Mouse (Mus musculus) ES-E14 (cell line): ENCODE results near the gene Arpc3. TPM values are rescaled to one million over a fixed set of nuclear protein-coding genes. Genes with fewer than 3 reads are reported as not detected.

ENCODE experiments used
- DNase-seq: peaks from one replicate; pipeline ENCODE4 v3.0.0-alpha.2; 2013; ENCODE audit warnings: low read depth, low spot score
- H3K27ac ChIP-seq: 2 replicates; pipeline ENCODE4 v1.5.1; 2012; ENCODE audit warnings: low read depth, mild to moderate bottlenecking, low read length, moderate library complexity, mixed read lengths; ENCODE audit not compliant: poor library complexity, insufficient read depth, severe bottlenecking
- H3K36me3 ChIP-seq: 2 replicates; pipeline ENCODE4 v1.6.1; 2012; ENCODE audit warnings: mild to moderate bottlenecking, low read length, moderate library complexity, mixed read lengths; ENCODE audit not compliant: control insufficient read depth, poor library complexity, insufficient read depth, severe bottlenecking
- H3K4me1 ChIP-seq, 2 experiments: fragments of 150-350 bp in 1 of 2; sonication (generic) in 1 of 2; 2 replicates each; pipeline ENCODE4 v1.6.1; 2012; ENCODE audit warnings: low read length in 2 of 2, mild to moderate bottlenecking in 1 of 2, mixed read lengths in 1 of 2; ENCODE audit not compliant: control insufficient read depth in 2 of 2, insufficient read depth in 2 of 2, poor library complexity in 1 of 2
- H3K4me3 ChIP-seq, 2 experiments: fragments of 150-350 bp in 1 of 2; sonication (generic) in 1 of 2; 2 replicates each; pipeline ENCODE4 v1.5.1; 2012; ENCODE audit warnings: low read length in 2 of 2, low read depth in 1 of 2, mild to moderate bottlenecking in 1 of 2, mixed read lengths in 1 of 2; ENCODE audit not compliant: insufficient read depth in 1 of 2, poor library complexity in 1 of 2, severe bottlenecking in 1 of 2
- H3K9ac ChIP-seq: 2 replicates; pipeline ENCODE4 v1.6.1; 2012; ENCODE audit warnings: low read depth, mild to moderate bottlenecking, low read length, mixed read lengths; ENCODE audit not compliant: poor library complexity, insufficient read depth, severe bottlenecking
- H3K9me3 ChIP-seq: fragments of 150-350 bp; sonication (generic); 2 replicates; pipeline ENCODE4 v1.6.1; 2012; ENCODE audit warnings: low read depth, mild to moderate bottlenecking, low read length; ENCODE audit not compliant: control insufficient read depth, insufficient read depth
- CHD2 ChIP-seq: IDR thresholded peaks from 2 replicates; pipeline ENCODE4 v1.6.1; 2014; ENCODE audit warnings: mild to moderate bottlenecking, low read depth, low read length, inconsistent platforms
- HCFC1 ChIP-seq: IDR thresholded peaks from 2 replicates; pipeline ENCODE4 v1.6.1; 2012; ENCODE audit warnings: low read length, inconsistent platforms, borderline replicate concordance; ENCODE audit not compliant: insufficient read depth
- MAFK ChIP-seq: IDR thresholded peaks from 2 replicates; pipeline ENCODE4 v1.6.1; 2014; ENCODE audit warnings: mild to moderate bottlenecking, low read depth, low read length, inconsistent platforms; ENCODE audit not compliant: insufficient read depth
- ZC3H11A ChIP-seq: IDR thresholded peaks from 2 replicates; pipeline ENCODE4 v1.6.1; 2012; ENCODE audit warnings: low read depth, mild to moderate bottlenecking, inconsistent platforms, low read length, borderline replicate concordance
- ZNF384 ChIP-seq: IDR thresholded peaks from 2 replicates; pipeline ENCODE4 v1.6.1; 2012; ENCODE audit warnings: low read depth, low read length, inconsistent platforms
- in situ Hi-C, 2 experiments: fragments of 600-800 bp; cut with MboI; formaldehyde crosslinking; loops; one replicate each; pipeline ENCODE4 v1.15.1; 2025; ENCODE audit warnings: low sequenced_read_pairs in 2 of 2, inconsistent platforms in 1 of 2; ENCODE audit not compliant: unreplicated experiment in 2 of 2
- total RNA-seq: library from RNA; depleted of rRNA; stranded (reverse); fragments of 300-350 nt; gene quantifications from 2 replicates; pipeline ENCODE4 v1.2.3, GENCODE M21; 2012

Arpc3 gene
- total RNA-seq, 1 experiment = 165 TPM

DNA sequence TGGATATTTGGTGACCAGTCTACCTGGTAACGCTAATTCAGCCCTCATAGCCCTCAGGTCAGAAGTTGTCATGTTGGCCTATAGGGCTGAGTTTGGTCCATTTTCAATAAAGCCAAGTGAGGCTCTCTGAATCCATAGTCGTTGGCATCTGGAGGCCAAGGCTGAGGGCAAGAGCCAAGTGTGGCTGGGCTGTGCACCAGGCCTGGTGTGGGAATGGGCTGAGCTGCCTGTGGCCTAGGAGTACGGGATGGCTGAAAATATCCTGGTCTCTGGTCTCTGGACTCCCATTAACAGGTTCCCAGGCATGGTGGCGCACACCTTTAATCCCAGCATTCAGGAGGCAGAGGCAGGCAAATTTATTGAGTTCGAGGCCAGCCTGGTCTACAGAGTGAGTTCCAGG lies 1.7 kb upstream of the Arpc3 start:
- in situ Hi-C loops = no loop called here
- no peak for DNase-seq
- TF ChIP-seq ZC3H11A (no peak), MAFK (no peak), CHD2 (no peak), HCFC1 (no peak), ZNF384 (no peak)
- no peak overlapping the region for H3K9ac ChIP-seq
- no peak overlapping the region for H3K4me3 ChIP-seq
- H3K27ac ChIP-seq = no peak overlapping the region
- H3K36me3 ChIP-seq = peaks cover 6% of the 10 kb centered on the region
- H3K4me1 ChIP-seq = peaks cover 1 to 4% of the 10 kb centered on the region in 2 experiments; a peak in 1 of 4 replicates
- no peaks in the 10 kb centered on the region for H3K9me3 ChIP-seq

DNA sequence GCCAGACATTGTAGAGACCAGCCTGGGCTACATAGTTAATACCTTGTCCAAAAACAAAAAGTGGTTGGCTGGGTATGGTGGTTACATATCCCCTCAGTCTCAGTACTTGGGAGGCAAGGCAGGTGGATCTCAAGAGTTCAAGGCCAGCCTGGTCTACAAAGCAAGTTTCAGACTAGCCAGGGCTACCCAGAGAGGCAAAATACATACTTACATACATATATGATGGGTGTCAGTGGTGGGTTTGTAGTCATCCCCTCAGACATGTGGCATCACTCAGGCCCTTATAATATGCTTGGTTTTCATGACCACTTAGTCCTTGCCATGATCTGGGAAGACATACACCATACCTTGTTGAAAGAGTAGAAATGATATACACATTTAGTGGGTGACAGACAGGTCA lies 1.0 kb upstream of the Arpc3 start:
- H3K9ac ChIP-seq = no peak overlapping the region
- in situ Hi-C loops = no loop called here
- no peak overlapping the region for H3K27ac ChIP-seq
- DNase-seq = no peak
- peaks cover 6% of the 10 kb centered on the region for H3K36me3 ChIP-seq
- peaks cover 1 to 4% of the 10 kb centered on the region in 2 experiments; a peak in 1 of 4 replicates for H3K4me1 ChIP-seq
- TF ChIP-seq MAFK (no peak), ZC3H11A (no peak), HCFC1 (no peak), CHD2 (no peak), ZNF384 (no peak)
- no peak overlapping the region for H3K4me3 ChIP-seq
- no peaks in the 10 kb centered on the region for H3K9me3 ChIP-seq

DNA sequence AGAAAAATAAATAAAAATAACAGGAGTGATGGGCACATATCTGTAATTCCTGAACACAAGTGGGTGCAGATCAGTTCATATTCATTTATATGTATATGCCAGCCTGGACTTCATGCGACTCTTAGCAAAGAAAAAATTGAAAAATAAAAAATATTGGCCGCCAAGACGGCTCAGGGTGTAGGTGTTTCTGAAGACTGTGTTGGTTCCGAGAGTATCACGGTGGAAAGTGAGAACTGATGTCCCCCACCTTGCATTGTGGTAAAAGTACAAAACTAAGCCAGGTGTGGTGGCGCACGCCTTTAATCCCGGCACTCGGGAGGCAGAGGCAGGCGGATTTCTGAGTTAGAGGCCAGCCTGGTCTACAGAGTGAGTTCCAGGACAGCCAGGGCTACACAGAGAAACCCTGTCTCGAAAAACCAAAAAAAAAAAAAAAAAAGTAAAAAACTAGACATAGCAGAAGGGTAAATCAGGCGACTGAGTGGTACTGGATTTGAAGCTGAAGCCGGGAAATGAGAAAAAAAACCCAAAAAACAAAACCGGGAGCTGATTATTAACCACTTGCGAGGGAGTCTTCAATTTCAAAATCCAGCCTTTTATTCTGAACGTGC lies 396 bp upstream of the Arpc3 start:
- in situ Hi-C loops = no loop called here
- no peak for DNase-seq
- Histone ChIP-seq H3K4me1 (peaks cover 1 to 4% of the 10 kb centered on the region in 2 experiments; a peak in 1 of 4 replicates), H3K9me3 (no peaks in the 10 kb centered on the region), H3K4me3 (peak overlapping the region in 1 of 2 experiments; percentile 98; a peak in 1 of 4 replicates), H3K27ac (no peak overlapping the region), H3K9ac (no peak overlapping the region), H3K36me3 (peaks cover 6% of the 10 kb centered on the region)
- TF ChIP-seq CHD2 (no peak), HCFC1 (no peak), ZC3H11A (no peak), MAFK (no peak), ZNF384 (peak; percentile 71)

DNA sequence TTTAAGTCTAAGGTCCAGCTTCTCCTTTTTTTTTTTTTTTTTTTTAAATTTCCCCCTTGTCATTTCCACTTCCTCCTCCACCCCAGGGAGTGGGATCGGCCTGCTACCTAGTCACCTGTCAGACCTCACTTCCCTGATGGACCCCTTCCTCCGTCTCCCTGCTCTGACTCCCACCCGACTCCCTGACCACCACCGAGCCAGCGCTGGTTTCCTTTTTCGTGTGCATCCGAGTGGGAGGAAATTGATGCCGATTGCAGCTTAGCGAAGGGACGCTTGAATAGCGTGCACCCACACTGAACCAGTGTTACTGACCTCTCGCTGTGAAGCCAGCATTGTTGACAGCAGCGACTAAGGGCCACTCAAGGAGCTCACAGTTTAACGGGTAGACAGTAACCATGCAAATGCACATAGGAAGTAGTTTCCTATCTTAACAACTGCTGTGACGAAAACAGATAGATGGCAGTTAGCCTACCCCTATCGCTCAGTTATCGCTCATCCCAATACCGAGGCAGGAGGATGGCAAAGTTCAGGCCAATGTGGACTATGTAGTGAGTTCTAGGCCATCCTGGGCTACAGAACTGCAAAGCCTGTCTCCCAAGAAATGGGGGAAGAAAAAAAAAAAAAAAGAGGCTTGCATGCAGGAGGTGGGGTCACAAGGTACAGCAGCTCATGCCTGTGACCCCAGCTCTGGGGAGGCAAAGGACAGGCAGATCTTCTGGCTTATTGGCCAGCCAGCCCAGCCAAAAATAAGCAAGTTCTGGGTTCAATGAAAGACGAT lies 738 bp downstream of the Arpc3 start:
- no peak for TF ChIP-seq HCFC1
- TF ChIP-seq MAFK = no peak
- no peak for TF ChIP-seq ZC3H11A
- no peak for TF ChIP-seq CHD2
- H3K4me3 ChIP-seq = peak overlapping the region; percentile 81 to 98
- H3K4me1 ChIP-seq = peaks cover 1 to 4% of the 10 kb centered on the region in 2 experiments; a peak in 1 of 4 replicates
- peaks cover 6% of the 10 kb centered on the region for H3K36me3 ChIP-seq
- peak overlapping the region; percentile 93 for H3K9ac ChIP-seq
- no peak for DNase-seq
- H3K9me3 ChIP-seq = no peaks in the 10 kb centered on the region
- no peak overlapping the region for H3K27ac ChIP-seq
- in situ Hi-C loops = no loop called here
